Mouse (Mus musculus): ENCODE measurements around the gene Caprin1.

Caprin1 gene

GRCm38 (mm10) chr2:103728027-103728540 lies 69.4 kb downstream of the Caprin1 start:
- 84% methylated on average over 12 of the region's 12 CpGs for WGBS

GRCm38 (mm10) chr2:103724521-103724920 lies 72.9 kb downstream of the Caprin1 start:
- WGBS = 74% methylated on average over 2 of the region's 2 CpGs

- WGBS = 94% methylated on average over 7 of the region's 7 CpGs
These were observed 78.2 kb downstream of the Caprin1 start for GRCm38 (mm10) chr2:103719292-103719646.

- 56% methylated on average over 8 of the region's 8 CpGs for WGBS
These were observed 78.7 kb downstream of the Caprin1 start for GRCm38 (mm10) chr2:103718594-103719291.

- 72% methylated on average over 4 of the region's 4 CpGs for WGBS
These were observed 83.0 kb downstream of the Caprin1 start for GRCm38 (mm10) chr2:103714412-103714811.

- WGBS = 96% methylated on average over 7 of the region's 7 CpGs
These were observed 83.6 kb downstream of the Caprin1 start for GRCm38 (mm10) chr2:103713831-103714230.
